In genomic region chr1:176622213-176622612, GRCm38 (mm10) we compare ENCODE assay signal across 26 mouse cellular contexts.
"Had no signal": no experiment of that assay in that cellular context is flagged by ENCODE, and none has a peak within 500 bp of the region (broad histone marks: within the 10 kb centered on the region; RNA-seq: fewer than 3 reads in every experiment).

No protein-coding gene starts in this region.

- H3K9me3 ChIP-seq: heart, embryonic 10.5 days; heart, embryonic 12.5 days; hindbrain, embryonic 10.5 days; hindbrain, embryonic 12.5 days; intestine, embryonic 15.5 days; limb, embryonic 13.5 days; limb, embryonic 15.5 days had no signal

- ATAC-seq: hindbrain, embryonic 16.5 days; inflammation-experienced regulatory T-cells, adult 6 months; intestine, embryonic 15.5 days; intestine, postnatal 0 days had no signal

- H3K4me2 ChIP-seq: heart, embryonic 12.5 days; hindbrain, embryonic 12.5 days; hindbrain, embryonic 14.5 days; intestine, embryonic 15.5 days; limb, embryonic 13.5 days; limb, embryonic 15.5 days had no signal

- H3K9ac ChIP-seq: heart, embryonic 12.5 days; hindbrain, embryonic 12.5 days; hindbrain, embryonic 14.5 days; intestine, embryonic 15.5 days; limb, embryonic 13.5 days; limb, embryonic 15.5 days had no signal

- DNase-seq: gastrocnemius, adult 2 months; gastrocnemius, postnatal 10 days; gastrocnemius, postnatal 25 days; heart, adult 18-20 months; heart, postnatal 10 days; heart, postnatal 4 days; kidney, adult 18-20 months; kidney, adult 8-10 months; kidney, postnatal 10 days; kidney, postnatal 25 days; kidney, postnatal 4 days; layer of hippocampus, postnatal 36 days; left cerebral cortex, postnatal 4 days had no signal

- H3K4me3 ChIP-seq: gastrocnemius, adult 2 months; heart, embryonic 10.5 days; heart, embryonic 12.5 days; hindbrain, embryonic 10.5 days; hindbrain, embryonic 12.5 days; intestine, embryonic 15.5 days; layer of hippocampus, adult 2 months; left cerebral cortex, adult 2 months; limb, embryonic 13.5 days; limb, embryonic 15.5 days had no signal

- H3K4me1 ChIP-seq: heart, embryonic 10.5 days; heart, embryonic 12.5 days; hindbrain, embryonic 10.5 days; hindbrain, embryonic 12.5 days; intestine, embryonic 15.5 days; limb, embryonic 13.5 days; limb, embryonic 15.5 days had no signal

- H3K36me3 ChIP-seq: heart, embryonic 10.5 days; heart, embryonic 12.5 days; hindbrain, embryonic 10.5 days; hindbrain, embryonic 12.5 days; intestine, embryonic 15.5 days; limb, embryonic 13.5 days; limb, embryonic 15.5 days had no signal

- H3K27me3 ChIP-seq: heart, embryonic 12.5 days; hindbrain, embryonic 12.5 days; intestine, embryonic 15.5 days; limb, embryonic 13.5 days; limb, embryonic 15.5 days had no signal

- H3K27ac ChIP-seq: gastrocnemius, adult 2 months; heart, embryonic 10.5 days; hindbrain, embryonic 10.5 days; hindbrain, embryonic 12.5 days; hindbrain, embryonic 14.5 days; intestine, embryonic 15.5 days; layer of hippocampus, adult 2 months; left cerebral cortex, adult 2 months; limb, embryonic 13.5 days; limb, embryonic 15.5 days had no signal
